Mouse (Mus musculus) brain, embryonic 14.5 days (tissue): ENCODE results near the gene Recql. TPM values are rescaled to one million over a fixed set of nuclear protein-coding genes. Genes with fewer than 3 reads are reported as not detected.

Experiments used
- DNase-seq: peaks from one replicate; pipeline ENCODE4 v3.0.0-alpha.2; 2011; ENCODE audit warnings: low read depth
- CTCF ChIP-seq: fragments of 200-500 bp; IDR thresholded peaks from 2 replicates; pipeline ENCODE4 v1.5.1; 2012; ENCODE audit warnings: inconsistent platforms, mild to moderate bottlenecking, moderate library complexity, borderline replicate concordance; ENCODE audit not compliant: insufficient read depth, insufficient read length; ENCODE audit errors: extremely low read depth
- POLR2A ChIP-seq: fragments of 200-500 bp; IDR thresholded peaks from 2 replicates; pipeline ENCODE4 v1.6.1; 2012; ENCODE audit warnings: mild to moderate bottlenecking, inconsistent platforms, borderline replicate concordance; ENCODE audit not compliant: poor library complexity, insufficient read depth, insufficient read length, severe bottlenecking; ENCODE audit errors: extremely low read depth
- polyA plus RNA-seq: library from polyadenylated mRNA; depleted of rRNA; stranded (reverse); fragments of >200 nt; gene quantifications from 2 replicates; pipeline ENCODE4 v1.2.3, GENCODE M21; 2012; rRNA removed

Recql gene
- polyA plus RNA-seq, 1 experiment, result 19.5 TPM

DNA sequence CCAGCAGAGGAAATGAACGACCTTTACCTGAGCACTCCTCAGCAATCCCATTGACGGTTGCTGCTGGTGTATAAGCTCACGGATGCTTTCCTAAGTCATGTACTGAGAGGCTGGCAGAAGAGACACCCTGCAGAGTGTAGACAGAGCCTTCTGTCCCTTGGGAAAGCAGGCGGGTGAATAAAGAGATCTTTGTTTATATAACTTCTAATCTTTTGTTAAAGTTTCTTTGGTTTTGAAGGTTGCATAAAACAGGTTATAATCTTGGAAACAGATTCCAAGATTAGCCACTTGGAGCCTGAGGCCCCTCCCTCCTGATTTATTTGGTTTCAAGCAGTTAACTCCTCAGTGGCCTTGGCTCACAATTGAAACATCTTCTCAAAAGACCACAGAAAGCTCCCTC, 64.0 kb downstream of the Recql start, which contains the start of gene Slco1a5:
TSS of gene Slco1a5 (minus strand) at position 101 of the 400 bp plus-strand sequence.
- no peak for DNase-seq
- TF ChIP-seq POLR2A (no peak), CTCF (no peak)

DNA sequence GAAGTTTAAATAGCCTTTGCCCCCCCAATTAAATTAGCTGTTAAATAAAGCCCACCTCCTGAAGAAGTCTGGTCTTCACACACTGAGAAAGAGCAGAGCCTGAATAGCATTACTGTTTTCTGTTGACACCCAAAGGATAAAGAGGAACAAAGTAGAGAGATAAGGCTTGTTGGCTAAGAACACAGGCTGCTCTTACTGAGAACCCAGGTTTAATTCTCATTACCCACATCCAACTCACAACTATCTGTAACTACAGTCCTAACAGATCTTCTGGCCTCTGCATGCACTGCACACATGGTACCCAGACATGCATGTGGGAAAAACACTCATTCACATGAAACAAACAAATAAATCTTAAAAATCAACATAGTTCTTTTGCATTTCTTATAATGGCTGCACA, 69.8 kb downstream of the Recql start:
- TF ChIP-seq CTCF (no peak), POLR2A (no peak)
- DNase-seq, result no peak

DNA sequence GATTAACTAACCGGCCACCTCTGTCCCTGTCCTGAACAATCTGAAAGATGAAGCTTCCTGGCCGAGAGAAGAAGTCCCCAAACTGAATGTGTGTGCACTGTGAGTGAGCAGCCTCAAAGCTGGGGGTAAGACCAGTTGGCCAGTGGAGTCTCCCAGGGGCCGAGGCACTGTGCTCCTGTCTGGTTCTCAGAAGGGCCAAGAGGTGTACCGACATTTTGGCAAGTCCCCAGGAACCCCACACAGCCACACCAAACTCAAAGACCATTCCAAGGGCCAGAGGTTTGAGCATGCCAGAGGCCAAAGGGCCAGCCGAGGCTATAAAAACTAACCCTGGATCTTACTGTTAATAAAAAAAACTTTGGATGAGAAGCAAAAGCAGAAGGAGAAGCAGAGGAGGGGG, 72.6 kb downstream of the Recql start:
- TF ChIP-seq CTCF (no peak), POLR2A (no peak)
- DNase-seq, result no peak

DNA sequence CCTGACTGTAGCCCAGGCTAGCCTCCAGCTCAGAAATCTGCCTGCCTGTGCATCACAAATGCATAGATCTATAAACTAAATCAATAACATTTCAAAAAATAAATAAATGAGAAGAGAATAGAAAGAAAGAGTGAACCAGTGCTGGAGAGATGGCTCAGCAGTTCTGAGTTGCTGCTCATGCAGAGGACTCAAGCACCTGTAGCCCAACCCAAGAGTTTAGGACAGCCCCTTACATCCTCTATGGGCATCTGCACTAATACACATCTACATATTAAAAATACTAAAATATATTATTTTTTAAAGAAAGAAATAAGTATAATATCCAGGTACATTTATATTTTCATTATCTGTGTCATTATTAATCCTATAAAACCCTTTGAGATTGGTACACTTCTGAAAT, 81.8 kb downstream of the Recql start:
- DNase-seq, result no peak
- TF ChIP-seq POLR2A, result no peak
- no peak for TF ChIP-seq CTCF

Other genes with a start within 250 kb of the Recql start
- gene Slco1a6, start 178.6 kb downstream of the Recql start, polyA plus RNA-seq, result 0.03 TPM in 1 of 2 replicates, not detected in the other
- gene Iapp, start 88.7 kb downstream of the Recql start, polyA plus RNA-seq, result 0.14 and 0.27 TPM in 2 replicates
- 0.16 and 0.25 TPM in 2 replicates for gene Slco1a5, start 64.1 kb downstream of the Recql start, polyA plus RNA-seq
- gene Pyroxd1, start 41.4 kb downstream of the Recql start, polyA plus RNA-seq, result 12.2 and 15.5 TPM in 2 replicates
- 25.3 and 32.2 TPM in 2 replicates for gene Golt1b, start 134 bp upstream of the Recql start, polyA plus RNA-seq
- gene Spx, start 26.4 kb upstream of the Recql start, polyA plus RNA-seq, result 9.7 and 13.7 TPM in 2 replicates
- not detected in 2 replicates for gene Gys2, start 86.0 kb upstream of the Recql start, polyA plus RNA-seq
- 357 and 408 TPM in 2 replicates for gene Ldhb, start 120.9 kb upstream of the Recql start, polyA plus RNA-seq
- 10.2 and 11.2 TPM in 2 replicates for gene Kcnj8, start 184.5 kb upstream of the Recql start, polyA plus RNA-seq